Mouse (Mus musculus): ENCODE data around the gene Efcab11. TPM values are rescaled to one million over a fixed set of nuclear protein-coding genes. Genes with fewer than 3 reads are reported as not detected.

Efcab11 gene
- polyA plus RNA-seq, 1 experiment from 2014 or later: 4.1 TPM

- Histone ChIP-seq H3K36me3 (replicated peaks) (no peaks in the 10 kb centered on the region), H3K4me2 (peak overlapping the region; percentile 52), H3K27ac (peak overlapping the region; percentile 72), H3K9ac (peak overlapping the region; percentile 20; the same call in 1 of the 2 replicates), H3K4me1 (peaks cover 24% of the 10 kb centered on the region), H3K27me3 (replicated peaks) (no peaks in the 10 kb centered on the region), H3K4me3 (peak overlapping the region; percentile 24), H3K9me3 (no peaks in the 10 kb centered on the region)
- peak; percentile 96 for ATAC-seq (replicated peaks)
- WGBS: 23% methylated on average over 15 of the region's 15 CpGs
Observed at GRCm38 (mm10) chr12:99757754-99758526, 126.3 kb downstream of the Efcab11 start.

- H3K36me3 ChIP-seq (replicated peaks): no peaks in the 10 kb centered on the region
Observed at GRCm38 (mm10) chr12:99756914-99757687, 127.1 kb downstream of the Efcab11 start.

DNA sequence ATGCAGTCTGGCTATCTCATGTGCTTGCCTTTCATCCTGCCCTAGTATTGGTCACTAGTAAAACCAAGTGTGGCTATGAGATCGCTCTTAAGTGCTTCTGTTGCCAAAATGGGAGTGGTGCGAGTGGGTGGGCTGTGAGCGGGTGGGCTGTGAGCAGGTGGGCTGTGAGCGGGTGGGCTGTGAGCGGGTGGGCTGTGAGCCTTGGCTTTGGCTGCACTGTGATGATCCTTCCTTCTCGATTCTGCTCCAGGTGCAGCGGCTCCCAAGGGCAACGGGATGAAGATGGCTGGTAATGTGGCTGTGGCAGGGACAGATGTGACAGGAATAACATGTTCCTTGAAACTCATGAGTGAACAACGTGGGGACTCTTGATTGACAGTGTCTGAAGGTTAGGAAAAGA lies 128.0 kb downstream of the Efcab11 start:
- Histone ChIP-seq H3K27me3 (replicated peaks) (no peaks in the 10 kb centered on the region), H3K4me1 (peaks cover 24% of the 10 kb centered on the region), H3K36me3 (replicated peaks) (no peaks in the 10 kb centered on the region), H3K9me3 (no peaks in the 10 kb centered on the region), H3K27ac (no peak overlapping the region), H3K9ac (no peak overlapping the region), H3K4me2 (peak overlapping the region; percentile 52; the same call in 1 of the 2 replicates), H3K4me3 (no peak overlapping the region)
- WGBS: 74% methylated on average over 9 of the region's 9 CpGs
- peak; percentile 24; the same call in 1 of the 2 replicates for ATAC-seq (replicated peaks)

More at GRCm38 (mm10) chr12:99756914-99757687, 127.1 kb downstream of the Efcab11 start:
- Histone ChIP-seq H3K9me3 (no peaks in the 10 kb centered on the region), H3K4me3 (peak overlapping the region; percentile 24), H3K4me2 (peak overlapping the region; percentile 52), H3K4me1 (peaks cover 24% of the 10 kb centered on the region), H3K27me3 (replicated peaks) (no peaks in the 10 kb centered on the region), H3K27ac (peak overlapping the region; percentile 72), H3K9ac (peak overlapping the region; percentile 12; the same call in 1 of the 2 replicates)
- 11% methylated on average over 18 of the region's 18 CpGs for WGBS
- ATAC-seq (replicated peaks): peak; percentile 53

- no peak overlapping the region for H3K27ac ChIP-seq
- H3K27me3 ChIP-seq (replicated peaks): no peaks in the 10 kb centered on the region
- H3K4me2 ChIP-seq: no peak overlapping the region
- H3K9ac ChIP-seq: no peak overlapping the region
- no peaks in the 10 kb centered on the region for H3K36me3 ChIP-seq (replicated peaks)
- 86% methylated on average over 11 of the region's 11 CpGs for WGBS
- no peak overlapping the region for H3K4me3 ChIP-seq
- peaks cover 18% of the 10 kb centered on the region for H3K4me1 ChIP-seq
- no peaks in the 10 kb centered on the region for H3K9me3 ChIP-seq
- ATAC-seq (replicated peaks): no peak
Observed at GRCm38 (mm10) chr12:99752986-99753385, 131.3 kb downstream of the Efcab11 start.

- no peaks in the 10 kb centered on the region for H3K9me3 ChIP-seq
- H3K27ac ChIP-seq: no peak overlapping the region
- no peak overlapping the region for H3K9ac ChIP-seq
- H3K36me3 ChIP-seq (replicated peaks): no peaks in the 10 kb centered on the region
- no peak overlapping the region for H3K4me2 ChIP-seq
- H3K4me1 ChIP-seq: no peaks in the 10 kb centered on the region
- no peak overlapping the region for H3K4me3 ChIP-seq
- H3K27me3 ChIP-seq (replicated peaks): no peaks in the 10 kb centered on the region
- ATAC-seq (replicated peaks): no peak
- WGBS: 83% methylated on average over 3 of the region's 3 CpGs
Observed at GRCm38 (mm10) chr12:99749391-99749790, 134.8 kb downstream of the Efcab11 start.

GRCm38 (mm10) chr12:99741631-99742030 lies 142.6 kb downstream of the Efcab11 start:
- no peak overlapping the region for H3K4me2 ChIP-seq
- 86% methylated on average over 8 of the region's 8 CpGs for WGBS
- H3K4me3 ChIP-seq: no peak overlapping the region
- H3K27ac ChIP-seq: no peak overlapping the region
- peaks cover 5% of the 10 kb centered on the region; the same call in 1 of the 2 replicates for H3K4me1 ChIP-seq
- no peaks in the 10 kb centered on the region for H3K27me3 ChIP-seq (replicated peaks)
- no peak for ATAC-seq (replicated peaks)
- H3K36me3 ChIP-seq (replicated peaks): no peaks in the 10 kb centered on the region
- no peak overlapping the region for H3K9ac ChIP-seq
- H3K9me3 ChIP-seq: no peaks in the 10 kb centered on the region

DNA sequence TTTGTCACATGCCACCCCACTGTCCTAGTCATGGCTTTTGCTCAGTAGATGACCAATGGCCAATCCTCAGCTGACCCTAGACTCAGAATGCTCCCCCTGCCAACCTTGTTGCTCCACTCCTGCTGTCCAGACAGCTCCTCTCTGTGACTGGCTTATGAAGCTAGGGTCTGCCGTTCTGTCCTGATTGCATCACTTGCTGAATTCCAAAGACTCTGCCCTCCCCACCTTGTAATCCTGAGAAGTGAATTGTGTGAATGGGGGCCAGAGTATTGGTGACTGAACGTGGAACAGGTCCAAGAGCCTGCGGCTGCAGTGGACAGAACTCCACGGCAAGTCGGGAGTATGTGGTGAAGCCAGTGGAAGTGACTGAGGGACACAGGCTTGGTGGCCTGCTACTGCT lies 145.0 kb downstream of the Efcab11 start:
- Histone ChIP-seq H3K4me2 (no peak overlapping the region), H3K27me3 (replicated peaks) (no peaks in the 10 kb centered on the region), H3K9me3 (no peaks in the 10 kb centered on the region), H3K9ac (no peak overlapping the region), H3K4me3 (no peak overlapping the region), H3K36me3 (replicated peaks) (no peaks in the 10 kb centered on the region), H3K4me1 (peaks cover 8% of the 10 kb centered on the region; the same call in 1 of the 2 replicates), H3K27ac (no peak overlapping the region)
- 52% methylated on average over 5 of the region's 5 CpGs for WGBS
- no peak for ATAC-seq (replicated peaks)

DNA sequence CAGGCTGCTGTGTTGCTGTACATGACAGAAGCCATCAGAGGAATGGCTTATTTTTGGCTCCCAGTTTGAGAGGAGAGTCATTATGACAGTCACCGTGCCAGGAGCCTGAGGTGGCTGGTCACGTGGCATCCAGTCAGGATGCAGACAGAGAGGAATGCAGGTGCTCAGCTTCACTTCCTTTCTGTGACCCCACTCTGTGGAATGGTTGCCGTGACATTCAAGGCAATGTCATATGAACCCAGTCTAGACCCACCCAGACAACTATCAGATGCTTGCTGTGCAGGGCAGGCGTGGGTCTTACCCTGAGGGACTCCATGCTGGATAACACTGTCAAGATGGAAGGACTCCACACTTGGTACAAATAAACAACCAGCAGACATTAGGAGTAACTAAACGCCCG lies 146.0 kb downstream of the Efcab11 start:
- Histone ChIP-seq H3K9ac (no peak overlapping the region), H3K4me2 (no peak overlapping the region), H3K9me3 (no peaks in the 10 kb centered on the region), H3K4me3 (no peak overlapping the region), H3K4me1 (peaks cover 8% of the 10 kb centered on the region; the same call in 1 of the 2 replicates), H3K36me3 (replicated peaks) (no peaks in the 10 kb centered on the region), H3K27me3 (replicated peaks) (no peaks in the 10 kb centered on the region), H3K27ac (no peak overlapping the region)
- ATAC-seq (replicated peaks): no peak
- WGBS: 85% methylated on average over 6 of the region's 6 CpGs

- no peaks in the 10 kb centered on the region for H3K36me3 ChIP-seq (replicated peaks)
- H3K4me1 ChIP-seq: peaks cover 8% of the 10 kb centered on the region; the same call in 1 of the 2 replicates
- WGBS: 35% methylated on average over 3 of the region's 3 CpGs
- H3K4me3 ChIP-seq: no peak overlapping the region
- H3K4me2 ChIP-seq: no peak overlapping the region
- ATAC-seq (replicated peaks): no peak
- H3K27me3 ChIP-seq (replicated peaks): no peaks in the 10 kb centered on the region
- no peaks in the 10 kb centered on the region for H3K9me3 ChIP-seq
- no peak overlapping the region for H3K9ac ChIP-seq
- peak overlapping the region; percentile 9; the same call in 1 of the 2 replicates for H3K27ac ChIP-seq
Observed at GRCm38 (mm10) chr12:99736971-99737370, 147.3 kb downstream of the Efcab11 start.

GRCm38 (mm10) chr12:99735172-99735571 lies 149.1 kb downstream of the Efcab11 start:
- WGBS: 37% methylated on average over 10 of the region's 10 CpGs
- H3K4me2 ChIP-seq: no peak overlapping the region

DNA sequence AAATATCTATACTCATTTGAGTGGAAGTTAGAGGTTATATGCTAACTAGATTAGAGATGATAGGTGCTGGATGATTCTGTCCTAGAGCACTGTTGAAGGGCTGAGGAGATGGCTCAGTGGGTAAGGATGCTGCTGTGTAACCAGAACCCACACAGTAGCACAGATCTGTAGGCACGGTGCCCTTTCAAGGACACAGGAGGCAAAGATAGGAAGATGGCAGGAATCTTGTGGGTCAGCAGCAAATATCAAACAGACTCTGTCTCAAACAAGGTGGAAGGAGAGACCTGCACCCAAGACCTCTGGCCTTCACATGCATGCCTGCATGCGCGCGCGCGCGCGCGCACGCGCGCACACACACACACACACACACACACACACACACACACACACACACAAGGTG lies 160.0 kb downstream of the Efcab11 start:
- H3K36me3 ChIP-seq (replicated peaks): no peaks in the 10 kb centered on the region
- H3K4me3 ChIP-seq: no peak overlapping the region
- 99% methylated on average over 12 of the region's 12 CpGs for WGBS
- no peak overlapping the region for H3K4me2 ChIP-seq
- no peak overlapping the region for H3K9ac ChIP-seq
- H3K9me3 ChIP-seq: no peaks in the 10 kb centered on the region
- H3K27ac ChIP-seq: no peak overlapping the region
- H3K27me3 ChIP-seq (replicated peaks): no peaks in the 10 kb centered on the region
- no peak for ATAC-seq (replicated peaks)
- H3K4me1 ChIP-seq: no peaks in the 10 kb centered on the region

More at GRCm38 (mm10) chr12:99735172-99735571, 149.1 kb downstream of the Efcab11 start:
- Histone ChIP-seq H3K9ac (no peak overlapping the region), H3K36me3 (replicated peaks) (no peaks in the 10 kb centered on the region), H3K27ac (no peak overlapping the region), H3K4me3 (no peak overlapping the region), H3K9me3 (no peaks in the 10 kb centered on the region), H3K4me1 (peaks cover 8% of the 10 kb centered on the region; the same call in 1 of the 2 replicates), H3K27me3 (replicated peaks) (no peaks in the 10 kb centered on the region)
- ATAC-seq (replicated peaks): no peak

DNA sequence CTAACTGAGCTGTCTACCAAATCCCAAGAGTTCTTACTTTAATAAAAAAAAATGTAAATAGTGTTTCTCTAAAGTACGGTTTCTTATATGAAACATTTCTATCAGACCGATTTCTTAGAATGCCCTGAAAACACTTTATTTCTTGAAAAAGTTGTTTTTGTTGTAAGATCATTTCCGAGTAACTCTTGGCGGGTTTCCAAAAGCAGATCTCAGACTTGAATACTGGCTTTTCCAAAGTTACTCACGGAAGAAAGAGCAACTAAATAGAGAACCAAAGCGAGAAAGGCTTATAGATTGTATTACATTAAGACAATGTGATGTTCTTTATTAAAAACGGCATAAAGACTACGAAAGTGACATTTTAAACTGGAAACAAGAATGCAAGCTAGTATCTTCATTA lies 160.4 kb downstream of the Efcab11 start:
- H3K36me3 ChIP-seq (replicated peaks): no peaks in the 10 kb centered on the region
- no peak overlapping the region for H3K27ac ChIP-seq
- no peaks in the 10 kb centered on the region for H3K4me1 ChIP-seq
- H3K4me2 ChIP-seq: no peak overlapping the region
- H3K9me3 ChIP-seq: no peaks in the 10 kb centered on the region
- no peak overlapping the region for H3K4me3 ChIP-seq
- no peak overlapping the region for H3K9ac ChIP-seq
- ATAC-seq (replicated peaks): no peak
- WGBS: 79% methylated on average over 8 of the region's 8 CpGs
- H3K27me3 ChIP-seq (replicated peaks): no peaks in the 10 kb centered on the region
